Mouse (Mus musculus): ENCODE results near the gene Zfp335. TPM values are rescaled to one million over a fixed set of nuclear protein-coding genes. Genes with fewer than 3 reads are reported as not detected.
A peak's percentile ranks its signal among the peaks of the same experiment; 100 is the strongest.
"Not testable (repeated sequence)": the region's sequence is repeated elsewhere in the genome, so short reads cannot be mapped to it uniquely, and the experiment has no call there.

The Zfp335 gene
- total RNA-seq, 2 experiments from 2014 or later: 14.7 to 15.8 TPM

DNA sequence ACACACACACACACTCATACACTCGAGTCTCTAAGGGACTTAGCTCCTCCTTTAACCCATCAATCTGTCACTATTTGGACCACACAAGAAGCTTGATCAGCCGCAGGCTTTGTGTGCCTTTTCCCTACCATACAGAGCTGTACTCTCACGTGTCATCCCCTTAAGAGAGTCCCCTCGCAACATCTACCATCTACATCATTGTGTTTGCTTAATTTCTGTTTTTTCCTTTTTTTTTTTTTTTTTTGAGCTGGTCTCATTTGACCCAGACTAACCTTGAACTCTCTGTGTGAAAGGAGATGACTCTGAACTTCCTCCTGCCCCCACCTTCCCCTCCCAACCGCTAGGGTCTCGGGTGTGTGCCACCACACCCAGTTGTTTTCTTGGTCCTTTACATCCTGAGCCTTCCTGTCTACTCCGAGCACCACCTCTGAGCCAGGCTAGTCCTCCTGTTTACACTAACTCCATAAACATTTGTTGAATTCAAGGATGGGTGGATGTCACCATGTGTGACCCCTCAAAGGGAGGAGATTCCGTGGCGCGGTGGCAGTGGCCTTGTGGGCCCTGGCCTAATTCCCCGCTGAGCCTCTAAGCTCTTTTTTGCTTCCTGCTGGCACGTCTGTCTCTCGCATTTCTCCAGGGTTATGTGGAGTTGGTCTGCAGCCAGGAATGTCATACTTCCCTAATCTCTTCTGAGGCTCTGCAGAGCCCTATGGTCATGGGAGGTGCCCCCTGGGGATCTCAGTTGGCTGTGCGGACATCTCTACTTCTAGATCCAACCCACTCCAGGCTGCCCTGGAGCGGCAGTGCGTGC is 44.6 kb downstream of the Zfp335 start:
- peak; percentile 91 for DNase-seq

DNA sequence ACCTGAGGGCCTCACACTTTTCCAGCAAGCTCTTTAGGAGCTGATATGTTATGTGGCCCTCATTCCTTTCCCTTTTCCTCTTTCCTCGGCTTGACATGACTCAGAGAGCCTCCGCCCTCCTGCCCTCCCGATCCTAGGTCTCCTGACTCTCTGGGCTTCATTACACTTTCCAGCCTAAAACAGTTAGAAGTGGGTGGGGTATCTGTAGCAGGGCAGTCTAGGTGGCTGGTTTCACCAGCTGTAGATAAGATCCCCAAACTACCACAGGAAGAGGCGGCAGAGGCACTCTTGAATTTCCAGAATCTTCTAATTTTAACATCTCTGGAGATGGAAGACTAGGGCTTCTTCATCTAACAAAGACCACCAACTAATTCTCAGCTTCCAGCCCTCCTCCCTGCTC is 47.0 kb downstream of the Zfp335 start:
- DNase-seq: no peak

DNA sequence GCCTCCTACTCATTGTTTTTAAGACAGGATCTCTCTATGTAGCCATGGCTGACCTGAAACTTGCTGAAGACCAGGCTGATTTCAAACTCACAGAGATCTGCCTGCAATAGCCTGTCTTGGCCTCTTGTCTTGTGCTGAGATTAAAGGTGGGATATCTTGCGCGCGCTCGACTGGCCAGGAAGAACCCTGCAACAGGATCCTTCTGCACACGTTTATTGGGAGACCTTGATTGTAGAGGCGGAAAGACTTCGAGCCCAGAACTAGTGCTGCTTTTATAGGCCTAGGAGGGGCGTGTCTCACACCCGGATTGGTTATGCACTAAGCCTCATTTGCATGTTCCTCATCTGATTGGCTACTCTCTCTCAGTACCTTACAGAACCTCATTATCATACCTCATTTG is 48.1 kb downstream of the Zfp335 start:
- not testable (repeated sequence) for DNase-seq

DNA sequence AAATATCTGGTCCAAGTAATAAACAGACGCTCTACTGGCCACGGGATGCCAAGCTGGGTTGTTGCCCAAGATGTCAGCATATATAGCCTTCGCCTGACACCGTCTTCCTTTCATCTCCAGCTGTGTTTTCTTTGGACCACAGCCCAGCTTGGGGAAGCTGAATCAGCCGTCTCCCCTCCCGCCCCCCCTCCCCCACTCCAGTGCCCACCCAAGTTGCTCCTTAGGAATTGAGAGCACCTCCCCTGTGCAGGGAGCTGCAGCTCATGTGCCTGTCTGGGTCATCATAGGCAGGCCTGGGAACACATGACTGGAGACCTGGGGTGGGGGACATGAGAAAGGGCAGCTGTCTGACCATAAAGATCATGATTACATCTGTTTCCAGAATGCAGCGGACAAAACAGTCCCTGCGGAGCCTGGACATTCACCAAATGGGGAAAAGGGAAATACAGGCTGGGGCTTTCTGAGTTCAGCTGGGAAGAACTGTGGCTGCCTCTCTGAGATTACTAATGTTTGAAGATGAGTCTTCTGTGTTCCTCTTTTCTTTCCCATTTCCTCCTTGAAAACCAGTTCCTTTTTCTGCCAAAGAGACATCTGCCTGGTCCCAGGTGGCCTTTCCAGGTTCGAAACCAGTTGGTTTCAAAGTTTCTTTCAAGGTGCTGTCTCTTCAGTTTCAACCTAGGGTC is 49.2 kb downstream of the Zfp335 start:
- DNase-seq: peak; percentile 82

DNA sequence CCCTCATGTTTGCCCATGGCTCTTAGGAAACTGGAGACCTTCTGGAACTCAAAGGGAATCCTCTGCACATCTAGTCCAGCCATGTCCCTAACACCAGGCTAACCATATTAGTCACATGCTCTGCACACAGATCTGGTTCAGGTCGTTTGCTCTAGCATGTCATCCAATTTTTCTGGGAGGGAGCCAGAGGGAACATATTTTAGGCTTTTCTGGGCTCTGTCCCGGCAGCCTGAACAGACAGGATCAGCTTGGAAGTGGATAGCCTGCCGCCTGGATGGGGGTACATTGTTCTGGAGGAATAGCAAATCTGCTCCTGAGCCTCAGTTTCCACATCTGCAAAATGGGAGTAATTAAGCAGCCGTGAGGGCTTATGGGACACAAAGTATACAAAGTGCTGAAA is 50.5 kb downstream of the Zfp335 start:
- DNase-seq: no peak

DNA sequence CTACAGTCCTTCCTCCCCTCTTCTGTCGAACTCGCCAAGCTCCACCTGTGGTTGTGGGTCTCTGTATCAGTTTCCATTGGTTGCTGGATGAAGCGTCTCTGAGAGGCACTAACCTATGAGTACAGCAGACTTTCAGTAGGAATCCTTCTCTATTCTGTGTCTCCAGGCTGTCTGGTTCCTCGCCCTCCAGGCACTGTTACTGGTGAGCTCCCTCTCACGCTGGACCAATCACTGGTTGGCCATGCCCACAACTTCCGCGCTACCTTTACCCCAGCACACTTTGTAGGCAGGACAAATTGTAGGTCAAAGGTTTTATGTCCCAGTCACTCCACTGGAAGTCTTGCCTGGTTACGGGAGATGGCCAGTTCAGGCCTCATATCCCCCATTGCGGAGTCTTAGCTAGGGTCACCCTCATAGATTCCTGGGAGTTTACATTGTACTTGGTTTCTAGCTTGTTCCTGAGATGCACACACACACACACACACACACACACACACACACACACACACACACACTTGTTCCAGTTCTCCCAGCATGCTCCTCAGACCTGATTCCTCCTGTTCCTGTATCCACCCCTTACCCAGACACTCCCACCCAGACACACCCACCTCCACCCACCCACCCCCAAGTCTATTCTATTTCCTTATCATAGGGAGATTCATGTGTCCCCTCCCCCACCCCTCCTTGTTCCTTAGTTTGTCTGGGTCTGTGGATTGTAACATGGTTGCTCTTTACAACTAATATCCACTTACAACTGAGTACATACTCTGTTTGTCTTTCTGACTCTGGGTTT is 51.7 kb downstream of the Zfp335 start:
- no peak for DNase-seq

DNA sequence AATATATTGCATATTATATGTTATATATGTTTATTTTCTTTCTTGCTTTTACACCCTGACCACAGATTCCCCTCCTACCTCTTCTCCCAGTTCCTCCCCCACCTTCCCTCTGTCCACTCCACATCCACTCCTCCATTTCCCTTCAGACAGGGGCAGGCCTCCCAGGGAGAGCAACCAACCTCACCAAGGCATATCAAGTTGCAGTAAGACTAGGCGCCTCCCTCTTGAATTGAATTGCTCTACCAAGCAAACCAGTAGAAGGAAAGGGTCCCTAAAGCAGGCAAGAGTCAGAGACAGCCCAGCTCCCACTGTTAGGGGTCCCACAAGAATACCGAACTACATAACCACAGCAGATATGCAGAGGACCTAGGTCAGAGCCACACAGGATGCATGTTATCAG is 52.4 kb downstream of the Zfp335 start:
- DNase-seq: no peak

DNA sequence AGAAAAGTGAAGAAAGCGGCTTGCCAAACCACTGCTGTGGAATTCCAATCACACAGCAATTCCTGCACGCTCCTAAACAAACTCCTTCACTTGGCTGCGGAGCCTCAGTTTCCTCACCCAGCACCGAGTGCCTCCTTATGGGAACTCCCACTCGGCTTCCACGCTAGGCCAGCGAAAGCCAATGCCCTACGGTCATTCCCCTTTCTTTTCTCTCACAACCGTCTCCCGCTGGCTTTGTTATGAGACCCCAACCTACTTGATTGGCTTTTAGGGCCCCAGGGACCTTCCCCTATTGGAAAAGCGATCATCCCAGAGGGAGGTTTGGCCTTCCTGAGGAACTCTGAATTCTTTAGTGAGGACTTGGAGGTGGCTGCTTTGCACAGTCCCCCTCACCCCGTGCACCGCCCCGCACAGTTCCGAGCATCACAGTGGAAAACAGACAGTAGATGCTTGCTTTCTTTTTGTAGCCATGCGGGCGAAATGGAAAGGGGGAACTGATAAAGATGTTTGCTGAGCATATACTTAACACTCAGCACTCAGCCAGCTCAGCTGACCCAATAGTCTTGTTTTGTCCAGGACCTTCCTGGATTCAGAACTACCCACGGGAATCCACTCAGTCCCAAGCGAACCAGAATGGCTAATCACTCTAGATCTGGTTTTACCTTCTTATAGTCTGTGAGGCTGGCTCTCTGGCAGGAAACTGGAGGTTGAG is 53.6 kb downstream of the Zfp335 start:
- no peak for DNase-seq

DNA sequence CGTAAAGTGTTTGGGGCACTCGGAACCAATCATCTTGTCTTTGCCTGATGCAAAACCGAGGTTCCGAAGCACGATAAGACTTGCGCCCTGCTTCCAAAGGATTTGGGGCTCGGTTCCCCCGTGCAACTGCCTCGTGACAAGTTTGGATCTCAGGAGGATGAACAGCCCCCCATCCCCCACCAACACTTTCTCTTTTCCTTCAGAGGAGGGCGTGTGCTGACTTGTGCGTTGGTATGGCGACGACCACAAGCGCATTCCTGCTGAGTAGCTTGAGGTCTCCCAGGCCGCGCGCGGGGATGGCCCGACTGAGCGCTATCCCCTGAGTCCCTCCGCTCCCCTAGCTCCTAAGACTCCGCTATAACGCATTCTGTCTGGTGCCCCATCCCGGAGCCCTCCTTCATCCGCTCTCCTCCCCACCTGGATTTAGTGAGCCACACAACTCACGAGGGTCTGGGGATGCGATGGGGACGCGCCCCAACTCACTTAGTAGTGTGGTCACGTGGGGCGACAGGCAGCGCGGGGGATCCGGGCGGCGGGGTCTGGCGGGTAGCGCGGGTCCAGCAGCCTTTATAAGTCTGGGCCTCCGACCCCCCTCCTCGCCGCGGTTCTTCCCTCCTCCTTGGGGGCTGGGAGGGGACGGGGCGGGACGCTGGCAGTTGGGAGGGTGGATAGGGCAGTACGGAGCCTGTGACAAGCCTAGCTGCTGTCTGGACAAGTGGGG is 54.3 kb downstream of the Zfp335 start, which contains the start of gene Pltp:
Gene Pltp, minus strand, starts transcription at position 611 of the 721 bp plus-strand sequence.
- peak; percentile 53 for DNase-seq

DNA sequence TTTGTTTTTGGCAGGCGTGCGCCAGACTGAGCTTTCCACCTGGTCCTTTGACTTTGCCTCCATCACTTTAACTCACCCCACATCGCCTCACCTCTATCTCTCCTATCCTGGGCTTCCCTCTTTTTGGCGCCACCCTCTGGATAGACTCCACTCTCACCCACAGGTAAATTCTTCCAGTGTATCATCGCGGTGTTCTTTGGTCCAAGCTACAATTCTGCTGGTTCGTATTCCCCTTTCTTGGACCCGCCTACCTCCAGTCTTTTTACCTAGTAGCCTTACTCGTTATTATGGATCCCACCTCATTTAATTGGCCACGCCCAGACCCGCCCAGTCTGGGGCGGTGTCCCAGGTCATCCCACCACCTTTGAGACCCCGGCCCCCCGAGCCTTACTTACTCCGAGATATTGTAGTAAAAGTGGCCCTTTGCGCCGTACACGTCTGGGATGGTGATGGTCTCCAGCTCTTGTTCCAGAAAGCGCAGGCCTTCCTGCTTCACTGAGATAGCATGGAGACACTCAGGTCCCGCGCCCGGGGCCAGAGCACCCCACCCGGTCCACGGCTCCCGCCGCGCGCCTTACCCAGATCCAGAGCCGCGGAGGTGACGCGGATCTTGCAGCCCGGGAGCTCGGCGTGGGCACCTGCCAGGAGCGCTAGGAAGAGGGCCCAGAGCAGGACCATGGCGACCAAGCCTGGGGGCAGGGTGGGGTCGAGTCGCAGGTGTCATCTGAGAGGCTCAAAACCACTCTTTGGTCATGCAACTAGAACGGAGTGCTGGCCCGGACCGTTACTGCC is 55.1 kb downstream of the Zfp335 start:
- DNase-seq: no peak

DNA sequence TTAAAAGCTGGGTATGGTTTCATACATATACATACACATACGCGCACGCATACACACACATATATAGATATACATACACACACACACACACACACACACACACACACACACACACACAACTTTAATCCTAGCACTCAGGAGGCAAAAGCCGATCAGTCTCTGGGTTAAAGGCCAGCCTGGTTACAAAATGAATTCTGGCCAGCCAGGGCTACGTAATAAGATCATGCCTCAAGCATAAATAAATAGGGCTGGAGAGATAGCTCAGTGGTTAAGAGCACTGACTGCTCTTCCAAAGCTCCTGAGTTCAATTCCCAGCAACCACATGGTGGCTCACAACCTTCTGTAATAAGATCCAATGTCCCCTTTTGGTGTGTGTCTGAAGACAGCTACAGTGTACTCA is 56.0 kb downstream of the Zfp335 start:
- not testable (repeated sequence) for DNase-seq

DNA sequence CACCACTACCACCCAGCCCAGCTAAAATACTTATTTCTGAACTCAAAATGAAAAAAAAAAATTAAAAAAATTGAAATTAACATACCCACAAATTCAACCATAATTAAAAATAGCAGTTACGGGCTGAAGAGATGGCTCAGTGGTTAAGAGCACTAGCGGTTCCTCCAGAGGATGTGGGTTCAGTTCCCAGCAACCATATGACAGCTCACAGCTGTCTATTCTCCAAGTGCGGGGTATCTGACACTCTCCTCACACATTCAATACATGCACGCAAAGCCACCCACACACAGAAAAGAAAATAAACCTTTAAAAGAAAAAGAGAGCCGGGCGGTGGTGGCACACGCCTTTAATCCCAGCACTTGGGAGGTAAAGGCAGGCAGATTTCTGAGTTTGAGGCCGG is 61.5 kb downstream of the Zfp335 start:
- no peak for DNase-seq

DNA sequence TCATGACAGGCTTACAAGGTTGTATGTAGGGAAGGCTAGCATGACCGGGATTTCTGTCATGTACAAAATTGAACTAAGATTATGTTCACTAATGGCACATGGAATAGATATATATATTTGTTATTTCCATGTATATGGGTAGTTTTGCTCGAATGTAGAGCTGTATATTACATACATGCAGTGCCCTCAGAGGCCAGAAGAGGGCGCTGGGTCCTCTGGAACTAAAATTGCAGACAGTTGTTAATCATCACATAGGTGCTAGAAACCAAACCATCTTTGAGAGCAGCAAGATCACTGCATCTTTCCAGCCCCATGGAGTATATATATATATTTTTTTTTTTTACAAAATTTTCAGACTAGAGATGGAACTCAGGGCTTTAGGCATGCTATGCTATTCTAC is 65.8 kb downstream of the Zfp335 start:
- no peak for DNase-seq

Other genes starting within 250 kb of the Zfp335 start
- gene Wfdc11, start 237.7 kb downstream of the Zfp335 start, total RNA-seq (2021): not detected
- gene Wfdc13, start 226.7 kb downstream of the Zfp335 start, total RNA-seq (2021): not detected
- not detected for gene Spint4, start 213.3 kb downstream of the Zfp335 start, total RNA-seq (2021)
- not detected for gene Spint5, start 196.5 kb downstream of the Zfp335 start, total RNA-seq (2021)
- gene Wfdc3, start 165.8 kb downstream of the Zfp335 start, total RNA-seq (2021): under 1 TPM; 0.26 to 0.27 TPM
- gene Dnttip1, start 165.8 kb downstream of the Zfp335 start, total RNA-seq (2021): 10 to 100 TPM; 41.2 to 42.0 TPM
- 100 to 1,000 TPM; 130 to 144 TPM for gene Ube2c, start 141.9 kb downstream of the Zfp335 start, total RNA-seq (2021)
- gene Tnnc2, start 131.8 kb downstream of the Zfp335 start, total RNA-seq (2021): 10 to 100 TPM in 1 of 2 experiments, not detected in 1; 10.8 TPM
- 10 to 100 TPM; 22.9 to 24.1 TPM for gene Snx21, start 125.9 kb downstream of the Zfp335 start, total RNA-seq (2021)
- 10 to 100 TPM; 13.1 to 13.5 TPM for gene Acot8, start 106.9 kb downstream of the Zfp335 start, total RNA-seq (2021)
- gene Zswim3, start 106.7 kb downstream of the Zfp335 start, total RNA-seq (2021): 1 to 10 TPM; 1.8 to 2.3 TPM
- 1 to 10 TPM; 5.0 to 5.8 TPM for gene Zswim1, start 89.1 kb downstream of the Zfp335 start, total RNA-seq (2021)
- 1 to 10 TPM in 1 of 2 experiments, under 1 TPM in 1; 0.92 to 1.9 TPM for gene Spata25, start 83.2 kb downstream of the Zfp335 start, total RNA-seq (2021)
- 100 to 1,000 TPM; 101 to 104 TPM for gene Ctsa, start 78.9 kb downstream of the Zfp335 start, total RNA-seq (2021)
- 10 to 100 TPM; 33.3 to 34.0 TPM for gene Neurl2, start 78.3 kb downstream of the Zfp335 start, total RNA-seq (2021)
- 10 to 100 TPM; 13.2 to 20.5 TPM for gene Pltp, start 54.0 kb downstream of the Zfp335 start, total RNA-seq (2021)
- 10 to 100 TPM; 47.0 to 48.2 TPM for gene Pcif1, start 32.5 kb downstream of the Zfp335 start, total RNA-seq (2021)
- gene Mmp9, start 29.0 kb upstream of the Zfp335 start, total RNA-seq (2021): under 1 TPM; 0.48 to 0.63 TPM
- gene Slc12a5, start 49.0 kb upstream of the Zfp335 start, total RNA-seq (2021): 1 to 10 TPM in 1 of 2 experiments, under 1 TPM in 1; 0.90 to 1.1 TPM
- gene Ncoa5, start 123.1 kb upstream of the Zfp335 start, total RNA-seq (2021): 10 to 100 TPM; 29.1 to 30.2 TPM
- 1 to 10 TPM; 4.9 to 5.3 TPM for gene Cd40, start 143.9 kb upstream of the Zfp335 start, total RNA-seq (2021)
- gene 1700025C18Rik, start 179.0 kb upstream of the Zfp335 start, total RNA-seq (2021): not detected